Mouse (Mus musculus) heart, embryonic 16.5 days (tissue): ENCODE results near the gene Pigb. TPM values are rescaled to one million over a fixed set of nuclear protein-coding genes. Genes with fewer than 3 reads are reported as not detected.
A peak's percentile ranks its signal among the peaks of the same experiment; 100 is the strongest.

Source experiments
- ATAC-seq: fragments of 200-750 bp; cut with Nextera tagmentation; replicated peaks from 2 replicates; pipeline ENCODE4 v1.8.0; 2017; ENCODE audit warnings: moderate number of reproducible peaks; ENCODE audit not compliant: insufficient read depth, low FRiP score; ENCODE audit errors: extremely low read depth
- H3K27ac ChIP-seq: fragments of 300-500 bp; sonication (generic); 2 replicates; pipeline ENCODE4 v1.5.1; 2014; ENCODE audit warnings: mild to moderate bottlenecking, low read length, control low read depth, moderate library complexity
- H3K27me3 ChIP-seq: fragments of 300-500 bp; sonication (generic); 2 replicates; pipeline ENCODE4 v1.6.1; 2014; ENCODE audit warnings: low read length, mixed read lengths; ENCODE audit not compliant: control insufficient read depth, insufficient read depth
- H3K36me3 ChIP-seq: fragments of 300-500 bp; sonication (generic); 2 replicates; pipeline ENCODE4 v1.6.1; 2014; ENCODE audit not compliant: control insufficient read depth, insufficient read depth
- H3K4me1 ChIP-seq: fragments of 300-500 bp; sonication (generic); 2 replicates; pipeline ENCODE4 v1.6.1; 2014; ENCODE audit warnings: low read length, mixed read lengths; ENCODE audit not compliant: control insufficient read depth, insufficient read depth
- H3K4me2 ChIP-seq: fragments of 300-500 bp; sonication (generic); 2 replicates; pipeline ENCODE4 v1.6.1; 2014; ENCODE audit warnings: low read depth, mild to moderate bottlenecking, control low read depth, low read length
- H3K4me3 ChIP-seq: fragments of 300-500 bp; sonication (generic); 2 replicates; pipeline ENCODE4 v1.5.1; 2014; ENCODE audit warnings: mild to moderate bottlenecking, control low read depth, low read length
- H3K9ac ChIP-seq: fragments of 300-500 bp; sonication (generic); 2 replicates; pipeline ENCODE4 v1.6.1; 2014; ENCODE audit warnings: low read length, control low read depth
- H3K9me3 ChIP-seq: fragments of 300-500 bp; sonication (generic); replicated peaks from 2 replicates; pipeline ENCODE4 v1.6.1; 2016; ENCODE audit warnings: low read length; ENCODE audit not compliant: control insufficient read depth
- WGBS: fragments of 180-500 bp; shearing (Covaris S2); extraction: QIAGEN DNeasy Blood & Tissue Kit; methylation state at CpG from one replicate; pipeline ENCODE4 v1.1.7; 2014; 5-methylcytosine and 5-hydroxymethylcytosine counted together
- polyA plus RNA-seq: library from polyadenylated mRNA; unstranded; fragments of >200 nt; fragmentation: Nextera tagmentation; extraction: Ambion mirVana; gene quantifications from 2 replicates; pipeline ENCODE4 v1.2.1, GENCODE M21; 2015

Pigb gene
- polyA plus RNA-seq, 1 experiment from 2014 or later: 7.5 TPM

DNA sequence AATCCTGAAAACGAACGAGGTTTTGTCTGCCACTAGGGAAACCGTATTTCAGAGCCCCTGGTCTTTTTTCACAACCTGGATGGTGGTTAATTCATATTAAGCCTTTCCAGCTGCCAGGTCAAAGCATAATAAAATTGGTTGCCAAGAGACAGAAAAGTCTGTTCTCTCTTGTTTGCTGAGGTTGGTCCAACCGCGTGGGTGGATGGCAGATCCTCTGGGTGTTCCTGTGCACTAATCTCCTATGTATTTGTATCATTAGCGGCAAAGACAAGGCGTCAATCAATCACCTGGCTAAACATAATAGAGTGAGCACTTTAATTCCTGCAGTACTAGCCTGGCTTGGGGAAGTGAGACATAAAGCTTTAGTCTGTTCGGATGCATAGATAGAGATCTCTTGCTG is 10.4 kb upstream of the Pigb start:
- 59% methylated on average over 8 of the region's 8 CpGs for WGBS
- Histone ChIP-seq H3K4me1 (0 out of 2 replicates have a peak, but pooled peaks cover 3% of the 10 kb centered on the region), H3K9me3 (no peaks in the 10 kb centered on the region), H3K4me3 (no peak overlapping the region), H3K9ac (no peak overlapping the region), H3K4me2 (no peak overlapping the region), H3K27ac (no peak overlapping the region), H3K36me3 (no peaks in the 10 kb centered on the region), H3K27me3 (no peaks in the 10 kb centered on the region)
- no peak for ATAC-seq

DNA sequence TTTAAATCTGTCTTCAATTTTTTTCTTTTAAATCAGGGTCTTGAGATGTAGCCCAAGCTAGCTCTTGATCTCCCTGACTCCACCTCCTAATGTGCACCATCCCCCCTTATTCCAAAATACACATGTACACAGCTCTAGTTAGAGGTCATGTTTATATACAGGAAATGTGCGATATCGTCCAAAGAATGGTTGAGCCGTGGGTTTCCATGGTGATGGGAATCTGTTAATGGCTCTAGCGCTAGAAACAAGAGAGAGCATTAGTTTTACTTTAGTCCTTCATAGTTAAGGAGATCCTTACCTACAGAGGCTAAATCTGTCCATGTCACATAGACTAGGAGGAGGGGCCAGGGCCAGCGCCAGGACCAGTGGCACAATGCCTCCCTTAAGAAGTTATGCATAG is 9.7 kb upstream of the Pigb start:
- H3K36me3 ChIP-seq: no peaks in the 10 kb centered on the region
- peaks cover 6% of the 10 kb centered on the region; the same call in 1 of the 2 replicates for H3K4me1 ChIP-seq
- no peaks in the 10 kb centered on the region for H3K9me3 ChIP-seq
- H3K27me3 ChIP-seq: no peaks in the 10 kb centered on the region
- H3K4me2 ChIP-seq: no peak overlapping the region
- WGBS: 52% methylated on average over 5 of the region's 5 CpGs
- H3K4me3 ChIP-seq: no peak overlapping the region
- ATAC-seq: no peak
- H3K9ac ChIP-seq: no peak overlapping the region
- no peak overlapping the region for H3K27ac ChIP-seq

DNA sequence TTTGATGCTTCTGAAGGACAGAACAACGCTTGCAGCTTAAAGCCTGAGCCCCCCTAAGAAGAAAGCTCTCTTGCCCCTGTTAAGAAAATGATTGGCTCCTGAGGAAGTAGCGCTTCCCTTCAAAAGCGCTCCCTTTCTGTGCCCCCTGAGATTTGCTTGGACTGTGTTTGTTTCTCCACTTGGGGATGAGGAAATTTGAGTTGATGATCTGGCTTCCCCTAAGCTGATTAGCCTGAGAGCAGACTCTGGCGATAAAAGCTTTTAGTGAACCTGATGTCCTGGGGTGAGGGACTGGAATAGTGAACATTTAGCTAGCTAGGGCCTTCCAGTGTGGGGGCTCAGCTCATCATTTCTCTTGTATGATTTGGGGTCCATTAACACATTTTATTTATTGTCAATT is 8.7 kb upstream of the Pigb start:
- WGBS: 14% methylated on average over 4 of the region's 4 CpGs
- Histone ChIP-seq H3K36me3 (no peaks in the 10 kb centered on the region), H3K4me3 (no peak overlapping the region), H3K4me1 (peaks cover 6% of the 10 kb centered on the region; the same call in 1 of the 2 replicates), H3K9ac (no peak overlapping the region), H3K4me2 (no peak overlapping the region), H3K27ac (no peak overlapping the region), H3K9me3 (no peaks in the 10 kb centered on the region), H3K27me3 (no peaks in the 10 kb centered on the region)
- no peak for ATAC-seq

DNA sequence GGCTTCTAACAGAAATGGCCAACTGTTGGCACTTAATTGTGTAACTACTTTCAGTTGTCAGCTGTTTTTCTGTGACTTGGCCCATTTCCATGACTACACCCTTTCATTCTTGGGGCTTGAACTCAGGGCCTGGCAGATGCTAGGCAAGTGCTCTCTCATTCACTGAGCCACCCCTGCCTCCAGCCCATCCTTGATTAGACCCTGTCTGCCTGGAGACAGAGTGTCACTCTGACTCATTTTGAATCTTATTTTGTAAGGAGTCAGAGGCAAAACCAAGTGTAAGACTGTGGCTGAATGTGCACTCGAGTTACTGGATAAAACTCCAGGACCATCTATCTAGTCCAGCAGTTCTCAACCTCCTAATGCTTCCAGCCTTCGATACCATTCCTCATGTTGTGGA is 7.7 kb upstream of the Pigb start:
- H3K4me3 ChIP-seq: no peak overlapping the region
- WGBS: 67% methylated on average over 2 of the region's 2 CpGs
- no peak for ATAC-seq

DNA sequence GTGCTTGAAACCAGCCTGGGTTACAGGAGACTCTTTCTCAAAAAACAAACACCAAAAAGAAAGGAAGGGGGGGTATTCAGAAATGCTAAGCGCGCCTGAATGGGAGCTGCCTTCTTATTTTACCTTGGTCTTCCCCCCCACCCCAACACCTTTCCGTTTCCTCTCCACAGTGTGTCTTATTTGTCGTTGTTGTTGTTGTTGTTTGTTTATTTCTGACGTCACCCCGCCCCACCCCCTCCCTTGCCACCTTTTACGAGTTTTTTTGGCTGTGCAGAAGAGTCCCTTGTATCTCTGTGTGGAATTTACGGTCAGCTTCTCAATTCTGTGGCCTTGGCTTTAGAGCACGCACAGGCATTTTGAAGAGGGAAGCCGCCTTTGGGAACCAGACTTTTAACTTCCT is 5.5 kb upstream of the Pigb start:
- 57% methylated on average over 10 of the region's 10 CpGs for WGBS
- peaks cover 6% of the 10 kb centered on the region; the same call in 1 of the 2 replicates for H3K4me1 ChIP-seq
- no peaks in the 10 kb centered on the region for H3K36me3 ChIP-seq
- ATAC-seq: no peak
- no peak overlapping the region for H3K27ac ChIP-seq
- peak overlapping the region; percentile 74 for H3K9ac ChIP-seq
- no peaks in the 10 kb centered on the region for H3K27me3 ChIP-seq
- H3K9me3 ChIP-seq: no peaks in the 10 kb centered on the region
- H3K4me2 ChIP-seq: peak overlapping the region; percentile 96
- peak overlapping the region; percentile 62 for H3K4me3 ChIP-seq

More for the DNA sequence above, 7.7 kb upstream of the Pigb start:
- Histone ChIP-seq H3K9ac (no peak overlapping the region), H3K27ac (no peak overlapping the region), H3K4me1 (peaks cover 6% of the 10 kb centered on the region; the same call in 1 of the 2 replicates), H3K4me2 (no peak overlapping the region), H3K9me3 (no peaks in the 10 kb centered on the region), H3K36me3 (no peaks in the 10 kb centered on the region), H3K27me3 (no peaks in the 10 kb centered on the region)

DNA sequence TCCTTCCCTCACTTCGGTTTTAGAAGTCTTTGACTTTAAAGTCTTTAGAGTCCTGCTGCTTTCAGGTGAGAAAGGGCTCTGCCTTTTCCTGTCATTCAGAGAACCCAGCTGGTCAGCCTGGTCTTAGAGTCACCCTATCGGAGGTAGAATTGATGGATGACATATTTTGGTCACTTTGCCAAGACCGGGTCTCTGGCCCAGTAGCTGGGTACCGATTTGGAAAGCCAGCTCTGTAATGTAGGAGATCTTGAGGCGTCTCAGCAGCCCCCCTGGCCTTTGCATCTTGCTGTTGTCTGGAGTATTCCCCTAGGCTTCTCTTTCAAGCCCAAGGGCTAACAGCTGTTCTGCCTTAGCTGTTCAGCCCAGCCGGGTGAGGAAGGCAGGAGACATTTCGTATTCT is 5.0 kb upstream of the Pigb start:
- H3K4me2 ChIP-seq: peak overlapping the region; percentile 96
- H3K36me3 ChIP-seq: no peaks in the 10 kb centered on the region
- no peak overlapping the region for H3K27ac ChIP-seq
- H3K9ac ChIP-seq: peak overlapping the region; percentile 74
- peak overlapping the region; percentile 62 for H3K4me3 ChIP-seq
- no peak for ATAC-seq
- no peaks in the 10 kb centered on the region for H3K27me3 ChIP-seq
- H3K4me1 ChIP-seq: peaks cover 10% of the 10 kb centered on the region
- H3K9me3 ChIP-seq: no peaks in the 10 kb centered on the region
- 8% methylated on average over 7 of the region's 7 CpGs for WGBS

DNA sequence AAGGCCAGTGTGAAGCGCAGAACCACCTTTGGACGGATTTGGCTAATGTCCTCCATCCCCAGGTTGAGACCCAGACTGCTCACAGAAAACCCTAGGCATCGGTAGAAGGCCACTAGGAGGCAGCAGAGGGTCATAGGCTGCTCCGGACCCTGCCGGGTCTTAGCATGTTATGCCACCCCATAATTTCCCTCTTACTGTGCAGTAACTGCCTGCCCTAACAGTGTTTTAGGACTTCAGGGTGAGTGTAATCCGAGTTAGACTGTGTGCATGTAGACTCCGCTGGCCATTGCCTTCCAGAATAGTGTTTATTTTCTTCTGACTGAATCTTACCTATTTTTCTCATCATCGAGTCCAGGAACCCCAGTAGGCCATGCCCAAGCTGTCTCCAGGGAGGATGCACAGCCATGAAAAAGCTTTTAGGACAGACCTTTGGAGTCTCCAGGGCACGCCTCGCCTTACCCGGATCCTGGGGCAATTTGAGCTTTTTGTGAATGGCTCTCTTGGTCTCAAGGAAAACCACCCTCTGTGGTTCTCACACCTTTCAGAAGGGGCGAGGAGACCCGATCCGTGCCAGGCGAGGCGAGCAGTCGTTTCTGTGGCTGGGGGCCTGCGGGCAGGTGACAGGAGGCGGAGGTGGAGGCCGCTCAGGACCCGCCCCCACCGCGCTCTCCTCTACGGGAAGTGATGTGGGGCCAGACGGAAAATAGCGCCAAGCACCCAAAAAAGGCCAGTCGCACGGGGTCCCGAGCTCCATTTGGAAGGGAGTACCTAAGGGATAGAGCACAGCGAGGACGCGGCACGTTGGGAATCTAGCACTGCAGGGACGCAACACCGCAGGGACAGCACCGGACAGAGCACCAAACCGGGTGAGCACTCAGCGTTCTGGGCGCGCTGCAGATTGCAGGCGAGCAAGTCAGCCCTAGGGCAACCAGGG is 4.2 kb upstream of the Pigb start, which contains the start of gene Rab27a:
Gene Rab27a (plus strand): TSS at position 709 of the 934 bp plus-strand sequence.
- no peaks in the 10 kb centered on the region for H3K36me3 ChIP-seq
- H3K4me1 ChIP-seq: peaks cover 12% of the 10 kb centered on the region
- peak within 1 kb of the TSS; percentile 96 for H3K4me2 ChIP-seq
- H3K9ac ChIP-seq: peak within 1 kb of the TSS; percentile 74
- H3K27ac ChIP-seq: no peak within 1 kb of the TSS
- H3K27me3 ChIP-seq: no peaks in the 10 kb centered on the region
- under 1% methylated on average over 41 of the region's 41 CpGs for WGBS
- H3K4me3 ChIP-seq: peak within 1 kb of the TSS; percentile 62
- H3K9me3 ChIP-seq: no peaks in the 10 kb centered on the region
- ATAC-seq: peak; percentile 78

DNA sequence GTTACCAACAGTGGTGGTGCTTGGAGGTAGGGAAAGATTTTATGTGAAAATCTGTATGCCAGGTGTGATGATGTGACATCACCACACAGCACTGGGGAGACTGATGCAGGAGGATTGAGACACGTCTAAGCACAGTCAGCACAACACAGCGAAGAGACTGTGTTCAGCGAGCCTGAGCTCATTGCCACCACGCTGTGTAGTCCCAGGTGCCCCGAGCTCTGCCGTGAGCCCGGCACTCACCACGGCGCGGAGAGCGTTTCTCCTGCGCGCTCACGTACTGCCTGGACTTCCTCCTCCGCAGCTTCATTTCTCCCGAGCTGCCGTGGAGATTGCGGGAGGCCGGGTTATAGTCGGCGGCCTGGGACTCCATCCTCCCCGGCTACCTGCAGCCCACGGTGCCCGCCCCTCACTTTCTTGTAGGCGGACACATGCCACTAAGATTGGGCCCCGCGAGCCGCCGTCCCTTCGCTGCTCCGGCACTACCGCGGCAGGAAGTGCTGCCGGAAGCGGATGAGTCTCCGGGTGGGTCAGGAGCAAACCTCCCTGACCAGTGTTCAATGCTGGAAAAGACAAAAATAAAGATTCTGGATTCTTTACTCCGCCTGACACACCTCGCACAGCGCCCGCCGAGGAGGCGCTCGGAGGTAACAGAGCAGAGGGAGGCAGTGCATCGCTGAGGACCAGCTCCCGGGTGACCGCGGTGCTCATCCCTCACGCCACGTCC is 794 bp downstream of the Pigb start:
- Histone ChIP-seq H3K4me3 (peak overlapping the region; percentile 82), H3K27me3 (no peaks in the 10 kb centered on the region), H3K36me3 (no peaks in the 10 kb centered on the region), H3K4me1 (peaks cover 10% of the 10 kb centered on the region), H3K9me3 (no peaks in the 10 kb centered on the region), H3K4me2 (peak overlapping the region; percentile 95), H3K27ac (peak overlapping the region; percentile 81), H3K9ac (peak overlapping the region; percentile 85)
- 0% methylated on average over 49 of the region's 49 CpGs for WGBS
- ATAC-seq: peak; percentile 82

DNA sequence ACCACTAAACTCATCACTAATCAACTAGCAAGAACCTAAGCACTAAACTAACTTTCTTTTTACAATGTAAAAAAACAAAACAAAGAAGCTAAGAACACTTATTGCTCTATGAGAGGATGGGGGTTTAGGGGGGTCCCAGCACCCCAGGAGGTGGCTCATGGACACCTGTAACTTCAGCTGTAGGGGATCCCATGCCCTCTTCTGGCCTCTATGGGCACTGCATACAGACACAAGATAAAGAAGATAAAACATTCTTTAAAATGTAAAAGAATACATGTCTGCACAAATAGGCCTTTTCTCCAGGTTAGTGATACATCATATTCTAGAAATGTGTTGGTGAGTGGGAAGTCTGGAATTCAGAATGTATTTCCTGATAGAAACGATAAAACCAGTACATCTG is 6.8 kb downstream of the Pigb start:
- Histone ChIP-seq H3K9ac (no peak overlapping the region), H3K27me3 (no peaks in the 10 kb centered on the region), H3K9me3 (no peaks in the 10 kb centered on the region), H3K36me3 (peaks cover 15% of the 10 kb centered on the region), H3K4me3 (no peak overlapping the region), H3K4me2 (no peak overlapping the region), H3K4me1 (no peaks in the 10 kb centered on the region), H3K27ac (no peak overlapping the region)
- WGBS: 98% methylated on average over 1 of the region's 1 CpGs
- ATAC-seq: no peak
